Mouse (Mus musculus) embryonic facial prominence, embryonic 11.5 days (tissue): Measurements from ENCODE around the gene Itgb6. TPM values are rescaled to one million over a fixed set of nuclear protein-coding genes. Genes with fewer than 3 reads are reported as not detected.

Source experiments
- ATAC-seq: fragments of 200-750 bp; cut with Nextera tagmentation; replicated peaks from 2 replicates; pipeline ENCODE4 v1.8.0; 2017; ENCODE audit warnings: low read depth; ENCODE audit not compliant: insufficient number of reproducible peaks, low FRiP score, low TSS enrichment
- DNase-seq: peaks from one replicate; pipeline ENCODE4 v3.0.0-alpha.2; 2015; ENCODE audit warnings: low spot score
- H3K27ac ChIP-seq: fragments of 300-500 bp; sonication (generic); replicated peaks from 2 replicates; pipeline ENCODE4 v1.5.1; 2014; ENCODE audit warnings: mild to moderate bottlenecking, low read depth, low read length, control low read depth
- H3K27me3 ChIP-seq: fragments of 300-500 bp; sonication (generic); 2 replicates; pipeline ENCODE4 v1.6.1; 2014; ENCODE audit warnings: mild to moderate bottlenecking, low read length, moderate library complexity, mixed read lengths; ENCODE audit not compliant: control insufficient read depth, insufficient read depth
- H3K36me3 ChIP-seq: fragments of 300-500 bp; sonication (generic); replicated peaks from 2 replicates; pipeline ENCODE4 v1.6.1; 2014; ENCODE audit warnings: low read depth, mild to moderate bottlenecking, low read length, moderate library complexity, mixed read lengths; ENCODE audit not compliant: control insufficient read depth, insufficient read depth
- H3K4me1 ChIP-seq: fragments of 300-500 bp; sonication (generic); 2 replicates; pipeline ENCODE4 v1.6.1; 2014; ENCODE audit warnings: low read length, mixed read lengths; ENCODE audit not compliant: control insufficient read depth, insufficient read depth
- H3K4me2 ChIP-seq: fragments of 300-500 bp; sonication (generic); 2 replicates; pipeline ENCODE4 v1.6.1; 2014; ENCODE audit warnings: low read depth, mild to moderate bottlenecking, control low read depth, low read length, moderate library complexity
- H3K4me3 ChIP-seq: fragments of 300-500 bp; sonication (generic); 2 replicates; pipeline ENCODE4 v1.5.1; 2014; ENCODE audit warnings: low read depth, low read length, control low read depth
- H3K9ac ChIP-seq: fragments of 300-500 bp; sonication (generic); replicated peaks from 2 replicates; pipeline ENCODE4 v1.6.1; 2014; ENCODE audit warnings: mild to moderate bottlenecking, control low read depth, low read length
- H3K9me3 ChIP-seq: fragments of 300-500 bp; sonication (generic); replicated peaks from 2 replicates; pipeline ENCODE4 v1.6.1; 2016; ENCODE audit warnings: mild to moderate bottlenecking, low read length, inconsistent platforms, mixed read lengths; ENCODE audit not compliant: control insufficient read depth
- WGBS: fragments of 180-500 bp; shearing (Covaris S2); extraction: QIAGEN DNeasy Blood & Tissue Kit; methylation state at CpG from one replicate; pipeline ENCODE4 v1.1.7; 2014; 5-methylcytosine and 5-hydroxymethylcytosine counted together
- polyA plus RNA-seq: library from polyadenylated mRNA; unstranded; fragments of >200 nt; fragmentation: Nextera tagmentation; extraction: Ambion mirVana; gene quantifications from 2 replicates; pipeline ENCODE4 v1.2.1, GENCODE M21; 2014

Itgb6 gene
- polyA plus RNA-seq, 1 experiment from 2014 or later: 1.9 TPM

- H3K9ac ChIP-seq: no peak overlapping the region
- peak; percentile 30 for DNase-seq
- no peak for ATAC-seq
- 48% methylated on average over 3 of the region's 3 CpGs for WGBS
- H3K4me3 ChIP-seq: no peak overlapping the region
- H3K9me3 ChIP-seq: no peaks in the 10 kb centered on the region
- no peak overlapping the region for H3K27ac ChIP-seq
- H3K4me2 ChIP-seq: no peak overlapping the region
- no peaks in the 10 kb centered on the region for H3K4me1 ChIP-seq
- H3K27me3 ChIP-seq: no peaks in the 10 kb centered on the region
- H3K36me3 ChIP-seq: no peaks in the 10 kb centered on the region
Observed at GRCm38 (mm10) chr2:60611622-60612021, 110.8 kb downstream of the Itgb6 start.

- no peaks in the 10 kb centered on the region for H3K27me3 ChIP-seq
- no peak for DNase-seq
- WGBS: 67% methylated on average over 8 of the region's 8 CpGs
- H3K27ac ChIP-seq: no peak overlapping the region
- H3K4me3 ChIP-seq: no peak overlapping the region
- no peaks in the 10 kb centered on the region for H3K36me3 ChIP-seq
- no peaks in the 10 kb centered on the region for H3K4me1 ChIP-seq
- no peaks in the 10 kb centered on the region for H3K9me3 ChIP-seq
- H3K4me2 ChIP-seq: no peak overlapping the region
- H3K9ac ChIP-seq: no peak overlapping the region
- ATAC-seq: no peak
Observed at GRCm38 (mm10) chr2:60609436-60610199, 112.8 kb downstream of the Itgb6 start.

GRCm38 (mm10) chr2:60607980-60608379 lies 114.5 kb downstream of the Itgb6 start:
- no peaks in the 10 kb centered on the region for H3K27me3 ChIP-seq
- H3K9ac ChIP-seq: no peak overlapping the region
- no peaks in the 10 kb centered on the region for H3K4me1 ChIP-seq
- no peaks in the 10 kb centered on the region for H3K9me3 ChIP-seq
- DNase-seq (peak; percentile 24), ATAC-seq (no peak)
- no peak overlapping the region for H3K4me2 ChIP-seq
- no peaks in the 10 kb centered on the region for H3K36me3 ChIP-seq
- no peak overlapping the region for H3K27ac ChIP-seq
- no peak overlapping the region for H3K4me3 ChIP-seq
- 75% methylated on average over 4 of the region's 4 CpGs for WGBS

- 82% methylated on average over 2 of the region's 2 CpGs for WGBS
- no peak overlapping the region for H3K4me2 ChIP-seq
- no peak for DNase-seq
- no peaks in the 10 kb centered on the region for H3K36me3 ChIP-seq
- H3K27ac ChIP-seq: no peak overlapping the region
- no peak overlapping the region for H3K9ac ChIP-seq
- no peak overlapping the region for H3K4me3 ChIP-seq
- H3K9me3 ChIP-seq: no peaks in the 10 kb centered on the region
- H3K27me3 ChIP-seq: no peaks in the 10 kb centered on the region
- H3K4me1 ChIP-seq: no peaks in the 10 kb centered on the region
- ATAC-seq: no peak
Observed at GRCm38 (mm10) chr2:60601326-60601725, 121.1 kb downstream of the Itgb6 start.

- H3K9me3 ChIP-seq: no peaks in the 10 kb centered on the region
- H3K4me2 ChIP-seq: no peak overlapping the region
- H3K27me3 ChIP-seq: no peaks in the 10 kb centered on the region
- DNase-seq (no peak), ATAC-seq (no peak)
- WGBS: 93% methylated on average over 2 of the region's 2 CpGs
- H3K36me3 ChIP-seq: no peaks in the 10 kb centered on the region
- no peaks in the 10 kb centered on the region for H3K4me1 ChIP-seq
- no peak overlapping the region for H3K27ac ChIP-seq
- no peak overlapping the region for H3K9ac ChIP-seq
- no peak overlapping the region for H3K4me3 ChIP-seq
Observed at GRCm38 (mm10) chr2:60600863-60601262, 121.6 kb downstream of the Itgb6 start.

- Histone ChIP-seq H3K4me2 (no peak overlapping the region), H3K27me3 (no peaks in the 10 kb centered on the region), H3K27ac (no peak overlapping the region), H3K9ac (no peak overlapping the region), H3K4me1 (no peaks in the 10 kb centered on the region), H3K9me3 (no peaks in the 10 kb centered on the region), H3K4me3 (no peak overlapping the region), H3K36me3 (no peaks in the 10 kb centered on the region)
- DNase-seq (no peak), ATAC-seq (no peak)
- WGBS: 90% methylated on average over 4 of the region's 4 CpGs
Observed at GRCm38 (mm10) chr2:60583416-60583815, 139.0 kb downstream of the Itgb6 start.

GRCm38 (mm10) chr2:60554561-60554960 lies 167.9 kb downstream of the Itgb6 start:
- H3K4me2 ChIP-seq: no peak overlapping the region
- no peaks in the 10 kb centered on the region for H3K9me3 ChIP-seq
- H3K27ac ChIP-seq: no peak overlapping the region
- H3K4me1 ChIP-seq: no peaks in the 10 kb centered on the region
- no peak overlapping the region for H3K9ac ChIP-seq
- no peak overlapping the region for H3K4me3 ChIP-seq
- ATAC-seq: no peak
- 60% methylated on average over 4 of the region's 4 CpGs for WGBS
- no peaks in the 10 kb centered on the region for H3K36me3 ChIP-seq
- no peak for DNase-seq
- no peaks in the 10 kb centered on the region for H3K27me3 ChIP-seq

GRCm38 (mm10) chr2:60552902-60553682 lies 169.4 kb downstream of the Itgb6 start, which contains the start of gene Pla2r1:
TSS of gene Pla2r1 (minus strand) at chr2:60553308.
- Histone ChIP-seq H3K4me3 (peak within 1 kb of the TSS; percentile 35), H3K4me2 (peak within 1 kb of the TSS; percentile 67), H3K9me3 (no peaks in the 10 kb centered on the region), H3K4me1 (no peaks in the 10 kb centered on the region), H3K36me3 (no peaks in the 10 kb centered on the region), H3K27me3 (no peaks in the 10 kb centered on the region), H3K9ac (peak within 1 kb of the TSS; percentile 34), H3K27ac (no peak within 1 kb of the TSS)
- DNase-seq (peak; percentile 70), ATAC-seq (peak; percentile 72)
- WGBS: 2% methylated on average over 33 of the region's 33 CpGs
